Mouse (Mus musculus) midbrain, embryonic 14.5 days (tissue): ENCODE measurements around the gene Mospd3. TPM values are rescaled to one million over a fixed set of nuclear protein-coding genes. Genes with fewer than 3 reads are reported as not detected.
"Not testable (repeated sequence)": the region's sequence is repeated elsewhere in the genome, so short reads cannot be mapped to it uniquely, and the experiment has no call there.

Source experiments
- ATAC-seq: fragments of 200-750 bp; cut with Nextera tagmentation; 2 replicates; pipeline ENCODE4 v1.8.0; 2017; ENCODE audit warnings: moderate number of reproducible peaks, moderate library complexity; ENCODE audit not compliant: low FRiP score, low TSS enrichment
- DNase-seq: peaks from one replicate; pipeline ENCODE4 v3.0.0-alpha.2; 2015
- H3K27ac ChIP-seq: fragments of 300-500 bp; sonication (generic); replicated peaks from 2 replicates; pipeline ENCODE4 v1.5.1; 2014; ENCODE audit warnings: mild to moderate bottlenecking, low read depth, low read length, moderate library complexity
- H3K27me3 ChIP-seq: fragments of 300-500 bp; sonication (generic); 2 replicates; pipeline ENCODE4 v1.6.1; 2014; ENCODE audit warnings: low read length, control low read depth, mixed read lengths; ENCODE audit not compliant: control insufficient read depth, insufficient read depth
- H3K36me3 ChIP-seq: fragments of 300-500 bp; sonication (generic); 2 replicates; pipeline ENCODE4 v1.6.1; 2014; ENCODE audit warnings: low read length, control low read depth; ENCODE audit not compliant: control insufficient read depth, insufficient read depth
- H3K4me1 ChIP-seq: fragments of 300-500 bp; sonication (generic); 2 replicates; pipeline ENCODE4 v1.6.1; 2014; ENCODE audit warnings: mild to moderate bottlenecking, antibody characterized with exemption, low read length, control low read depth; ENCODE audit not compliant: control insufficient read depth, insufficient read depth
- H3K4me2 ChIP-seq: fragments of 300-500 bp; sonication (generic); 2 replicates; pipeline ENCODE4 v1.6.1; 2014; ENCODE audit warnings: mild to moderate bottlenecking, low read length, moderate library complexity
- H3K4me3 ChIP-seq: fragments of 300-500 bp; sonication (generic); replicated peaks from 2 replicates; pipeline ENCODE4 v1.5.1; 2014; ENCODE audit warnings: low read depth, low read length
- H3K9ac ChIP-seq: fragments of 300-500 bp; sonication (generic); replicated peaks from 2 replicates; pipeline ENCODE4 v1.6.1; 2014; ENCODE audit warnings: mild to moderate bottlenecking, low read length, moderate library complexity
- H3K9me3 ChIP-seq: fragments of 300-500 bp; sonication (generic); 2 replicates; pipeline ENCODE4 v1.6.1; 2016; ENCODE audit warnings: low read length, control low read depth, mixed read lengths; ENCODE audit not compliant: control insufficient read depth
- WGBS: fragments of 180-500 bp; shearing (Covaris S2); extraction: QIAGEN DNeasy Blood & Tissue Kit; methylation state at CpG from one replicate; pipeline ENCODE4 v1.1.7; 2014; 5-methylcytosine and 5-hydroxymethylcytosine counted together
- polyA plus RNA-seq: library from polyadenylated mRNA; unstranded; fragments of >200 nt; fragmentation: Nextera tagmentation; extraction: Ambion mirVana; gene quantifications from 2 replicates; pipeline ENCODE4 v1.2.1, GENCODE M21; 2014

Gene Mospd3
- polyA plus RNA-seq, 1 experiment from 2014 or later = 67.2 TPM

DNA sequence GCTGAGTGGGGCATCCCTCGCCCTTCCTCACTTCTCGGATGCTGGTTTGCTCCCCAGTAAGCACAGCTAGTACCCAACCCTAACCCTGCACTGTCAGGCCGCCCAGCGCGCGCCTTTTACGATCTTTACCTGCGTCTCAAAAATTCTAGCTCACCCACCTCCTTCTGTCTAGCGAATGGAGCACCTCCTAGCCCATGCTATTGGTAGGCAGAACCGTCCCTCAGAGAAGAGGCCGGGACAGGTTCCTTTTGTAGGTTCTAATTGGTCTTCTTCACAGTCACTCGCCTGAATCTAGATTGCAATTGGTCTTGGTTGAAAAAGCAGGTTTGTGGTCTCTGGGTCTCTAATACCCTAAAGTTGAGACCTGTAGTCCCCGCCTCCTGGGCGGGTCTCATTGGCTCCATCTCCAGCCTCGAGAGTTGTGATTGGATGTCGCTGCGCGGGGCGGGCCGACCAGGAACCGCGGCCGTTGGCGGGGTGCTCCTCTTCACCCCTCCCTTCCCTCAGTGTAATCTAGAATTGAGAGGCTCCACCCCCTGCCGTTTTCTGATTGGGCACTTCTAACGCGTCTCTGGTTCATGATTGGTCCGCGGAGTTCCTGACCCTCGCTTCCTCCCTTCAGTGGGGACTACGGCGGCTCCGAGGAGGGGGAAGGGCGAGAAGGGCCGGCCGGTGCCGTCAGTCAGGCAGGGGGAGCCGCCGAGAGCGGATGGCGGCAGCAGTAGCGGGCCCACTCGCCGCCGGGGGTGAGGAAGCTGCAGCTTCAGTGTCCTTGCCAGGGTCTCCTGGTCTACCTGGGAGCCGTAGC, 27.8 kb upstream of the Mospd3 start, which contains the start of the genes Fbxo24, Lrch4 and Gm20605:
Gene Fbxo24, minus strand, starts transcription at position 505 of the 808 bp plus-strand sequence.
Gene Lrch4, plus strand, starts transcription at position 624 of the 808 bp plus-strand sequence.
Gene Gm20605, plus strand, starts transcription at position 678 of the 808 bp plus-strand sequence.
- Histone ChIP-seq H3K4me1 (peaks cover 25% of the 10 kb centered on the region), H3K36me3 (peaks cover 8% of the 10 kb centered on the region), H3K4me3 (peak within 1 kb of the TSS; percentile 94), H3K27me3 (no peaks in the 10 kb centered on the region), H3K4me2 (peak within 1 kb of the TSS; percentile 92), H3K27ac (peak within 1 kb of the TSS; percentile 90), H3K9me3 (no peaks in the 10 kb centered on the region), H3K9ac (peak within 1 kb of the TSS; percentile 79)
- under 1% methylated on average over 46 of the region's 46 CpGs for WGBS
- ATAC-seq = peak; percentile 98
- peak; percentile 100 for DNase-seq

DNA sequence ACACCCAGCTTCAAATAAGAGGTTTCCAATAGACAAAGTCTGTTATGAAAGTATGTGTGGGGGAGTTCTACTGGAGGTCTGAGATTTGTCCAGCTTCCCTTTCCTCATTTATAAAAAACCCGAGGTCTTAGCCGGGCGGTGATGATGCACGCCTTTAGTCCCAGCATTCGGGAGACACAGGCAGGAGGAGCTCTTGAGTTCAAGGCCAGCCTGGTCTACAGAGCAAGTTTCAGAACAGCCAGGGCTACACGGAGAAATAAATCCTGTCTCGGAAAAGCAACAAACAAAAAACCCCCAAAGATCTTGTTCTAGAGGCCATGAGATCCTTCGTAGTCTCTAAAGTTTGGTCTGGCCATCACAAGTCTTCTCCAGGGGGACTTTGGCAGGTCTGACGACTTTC, 27.1 kb upstream of the Mospd3 start:
- H3K9ac ChIP-seq = peak overlapping the region; percentile 57
- peak overlapping the region; percentile 94 for H3K4me3 ChIP-seq
- DNase-seq = no peak
- ATAC-seq = no peak
- H3K4me2 ChIP-seq = peak overlapping the region; percentile 75
- no peaks in the 10 kb centered on the region for H3K27me3 ChIP-seq
- H3K9me3 ChIP-seq = no peaks in the 10 kb centered on the region
- H3K4me1 ChIP-seq = peaks cover 25% of the 10 kb centered on the region
- 4% methylated on average over 9 of the region's 9 CpGs for WGBS
- H3K36me3 ChIP-seq = peaks cover 4% of the 10 kb centered on the region; the same call in 1 of the 2 replicates
- peak overlapping the region; percentile 90 for H3K27ac ChIP-seq

DNA sequence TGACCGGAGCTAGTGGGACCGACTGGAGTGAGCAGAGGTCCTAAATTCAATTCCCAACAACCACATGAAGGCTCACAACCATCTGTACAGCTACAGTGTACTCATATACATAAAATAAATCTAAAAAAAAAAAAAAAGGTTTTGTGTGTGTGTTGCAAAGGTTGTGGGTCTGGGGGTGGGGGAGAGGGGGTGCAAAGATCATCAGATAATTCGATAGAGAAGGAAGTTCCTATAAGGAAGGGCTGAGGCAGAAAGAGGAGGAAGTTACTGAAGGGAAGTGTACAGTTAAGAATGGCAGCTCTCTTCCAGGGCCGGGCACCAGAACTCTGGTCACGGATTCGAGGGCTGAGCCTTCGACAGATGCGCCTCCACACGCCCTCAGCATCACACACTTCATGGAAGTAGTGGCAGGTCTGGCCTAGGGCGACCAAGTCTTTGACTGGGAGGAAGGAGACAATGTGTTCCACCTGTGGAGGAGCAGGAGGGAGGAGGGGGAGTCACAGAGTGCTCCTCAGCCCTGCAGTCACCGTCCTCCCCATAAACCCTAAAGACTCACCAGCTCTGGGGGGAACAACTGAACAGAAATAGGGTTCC, 23.2 kb upstream of the Mospd3 start:
- Histone ChIP-seq H3K4me2 (no peak overlapping the region), H3K4me1 (0 out of 2 replicates have a peak, but pooled peaks cover 6% of the 10 kb centered on the region), H3K4me3 (no peak overlapping the region), H3K36me3 (no peaks in the 10 kb centered on the region), H3K9me3 (no peaks in the 10 kb centered on the region), H3K27ac (no peak overlapping the region), H3K9ac (no peak overlapping the region), H3K27me3 (no peaks in the 10 kb centered on the region)
- 85% methylated on average over 11 of the region's 11 CpGs for WGBS
- ATAC-seq = no peak
- no peak for DNase-seq

DNA sequence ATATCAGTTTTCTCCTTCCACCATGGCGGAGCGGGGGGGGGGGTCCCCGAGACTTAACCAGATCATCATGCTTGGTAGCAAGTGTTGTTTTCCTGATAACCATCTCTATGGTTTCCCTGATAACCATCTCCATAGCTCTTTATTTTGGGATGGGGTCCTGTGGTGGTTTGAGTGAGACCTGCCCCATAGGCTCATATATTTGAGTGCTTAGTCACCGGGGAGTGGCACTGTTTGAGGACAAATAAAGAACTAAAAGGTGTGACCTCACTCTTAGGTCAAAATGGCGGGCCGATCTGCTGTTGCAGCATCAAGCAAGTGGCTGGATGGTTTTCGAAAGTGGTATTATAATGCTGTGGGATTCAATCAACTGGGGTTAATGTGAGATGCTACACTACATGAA, 14.5 kb upstream of the Mospd3 start:
- Histone ChIP-seq H3K9me3 (no peaks in the 10 kb centered on the region), H3K4me1 (peaks cover 12% of the 10 kb centered on the region; the same call in 1 of the 2 replicates), H3K27me3 (no peaks in the 10 kb centered on the region), H3K4me3 (no peak overlapping the region), H3K36me3 (no peaks in the 10 kb centered on the region), H3K9ac (no peak overlapping the region), H3K27ac (no peak overlapping the region), H3K4me2 (no peak overlapping the region)
- ATAC-seq = no peak
- no peak for DNase-seq
- WGBS = 89% methylated on average over 7 of the region's 7 CpGs

DNA sequence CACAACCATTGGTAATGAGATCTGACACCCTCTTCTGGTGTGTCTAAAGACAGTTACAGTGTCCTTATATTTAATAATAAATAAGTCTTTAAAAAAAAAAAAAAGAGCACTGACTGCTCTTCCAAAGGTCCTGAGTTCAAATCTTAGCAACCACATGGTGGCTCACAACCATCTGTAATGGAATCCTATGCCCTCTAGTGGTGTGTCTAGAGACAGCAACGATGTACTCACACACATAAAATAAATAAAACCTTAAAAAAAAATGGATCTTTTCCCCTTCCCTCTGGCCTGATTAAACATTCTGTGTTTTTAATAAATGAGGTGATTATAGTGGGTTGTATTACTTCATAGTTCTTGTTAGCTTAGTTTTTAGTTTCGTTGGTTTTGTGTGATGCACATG, 14.1 kb upstream of the Mospd3 start:
- H3K4me1 ChIP-seq = peaks cover 12% of the 10 kb centered on the region; the same call in 1 of the 2 replicates
- not testable (repeated sequence) for DNase-seq, H3K9me3 ChIP-seq, ATAC-seq, H3K9ac ChIP-seq, H3K27me3 ChIP-seq, H3K27ac ChIP-seq, H3K4me3 ChIP-seq, H3K36me3 ChIP-seq, H3K4me2 ChIP-seq
- 95% methylated on average over 2 of the region's 2 CpGs for WGBS

DNA sequence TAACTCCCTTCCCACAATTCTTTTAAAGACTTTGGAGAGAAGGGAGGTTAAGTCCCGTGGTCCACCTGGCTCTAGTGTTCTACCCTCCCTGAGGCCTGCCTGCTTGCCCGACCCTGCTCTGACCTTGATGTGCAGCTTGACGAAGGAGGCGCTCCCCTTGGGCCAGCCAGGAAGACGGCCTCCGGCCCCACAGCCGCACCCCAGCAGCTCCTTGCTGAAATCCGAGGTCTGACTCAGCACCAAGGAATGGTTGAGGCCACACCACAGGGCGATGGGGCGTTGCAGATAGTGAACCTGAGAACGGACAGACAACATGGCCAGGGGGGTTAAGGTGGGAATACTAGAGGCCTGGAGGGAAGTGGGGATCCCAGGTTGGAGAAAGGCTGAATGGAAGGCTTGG, 12.7 kb upstream of the Mospd3 start, which contains the start of gene Pcolce:
Gene Pcolce, minus strand, starts transcription at position 235 of the 400 bp plus-strand sequence.
- H3K4me3 ChIP-seq = no peak within 1 kb of the TSS
- peaks cover 12% of the 10 kb centered on the region; the same call in 1 of the 2 replicates for H3K4me1 ChIP-seq
- H3K27me3 ChIP-seq = peaks cover 6% of the 10 kb centered on the region; the same call in 1 of the 2 replicates
- WGBS = 67% methylated on average over 11 of the region's 11 CpGs
- H3K9ac ChIP-seq = no peak within 1 kb of the TSS
- H3K9me3 ChIP-seq = no peaks in the 10 kb centered on the region
- ATAC-seq = no peak
- no peak within 1 kb of the TSS for H3K27ac ChIP-seq
- H3K4me2 ChIP-seq = no peak within 1 kb of the TSS
- H3K36me3 ChIP-seq = no peaks in the 10 kb centered on the region
- no peak for DNase-seq

DNA sequence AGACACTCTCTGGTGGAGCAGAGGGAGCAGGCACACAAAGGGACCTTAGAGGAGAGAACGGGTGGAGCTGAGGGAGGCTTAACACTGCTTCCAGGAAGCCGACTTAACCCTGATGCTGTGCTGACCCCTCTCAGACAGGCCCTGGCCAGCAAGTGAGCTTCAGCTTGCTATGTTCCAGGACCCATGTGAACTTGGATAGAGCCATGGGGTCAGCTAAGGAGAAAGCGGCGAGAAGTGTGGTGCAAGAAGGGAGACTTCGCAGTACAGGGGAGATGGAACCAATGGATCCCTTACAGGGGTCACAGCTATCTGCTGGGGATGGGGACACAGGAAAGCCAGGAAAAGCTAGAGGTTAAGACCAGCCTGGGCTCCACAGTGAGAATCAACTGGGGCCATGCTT, 12.2 kb upstream of the Mospd3 start:
- no peak overlapping the region for H3K4me2 ChIP-seq
- H3K9ac ChIP-seq = no peak overlapping the region
- no peak overlapping the region for H3K27ac ChIP-seq
- ATAC-seq (no peak), DNase-seq (no peak)
- WGBS = 66% methylated on average over 5 of the region's 5 CpGs
- peaks cover 16% of the 10 kb centered on the region; the same call in 1 of the 2 replicates for H3K4me1 ChIP-seq
- H3K27me3 ChIP-seq = peaks cover 7% of the 10 kb centered on the region; the same call in 1 of the 2 replicates
- no peak overlapping the region for H3K4me3 ChIP-seq
- H3K9me3 ChIP-seq = no peaks in the 10 kb centered on the region
- no peaks in the 10 kb centered on the region for H3K36me3 ChIP-seq

DNA sequence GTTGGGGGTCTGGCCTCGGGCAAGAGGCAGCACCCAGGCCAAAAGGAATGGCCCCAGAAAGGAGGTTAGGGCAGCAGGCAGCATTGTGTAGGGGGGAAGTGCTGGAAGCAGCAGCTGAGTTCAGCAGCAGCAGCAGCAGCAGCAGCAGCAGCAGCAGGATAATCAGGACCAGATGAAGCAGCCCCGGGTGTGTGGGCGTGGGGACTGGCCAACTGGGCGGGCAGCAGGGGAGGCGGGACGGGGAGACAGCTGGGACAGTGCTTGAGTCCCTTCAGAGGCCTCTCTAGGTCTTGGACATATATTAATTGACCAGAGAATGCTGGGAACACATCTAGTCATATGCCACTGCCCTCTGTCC, 10.4 kb upstream of the Mospd3 start:
- no peak overlapping the region; the same call in 1 of the 2 replicates for H3K27ac ChIP-seq
- no peak overlapping the region for H3K4me2 ChIP-seq
- DNase-seq (no peak), ATAC-seq (no peak)
- H3K9me3 ChIP-seq = no peaks in the 10 kb centered on the region
- H3K9ac ChIP-seq = no peak overlapping the region
- no peaks in the 10 kb centered on the region for H3K36me3 ChIP-seq
- H3K4me3 ChIP-seq = no peak overlapping the region
- peaks cover 13% of the 10 kb centered on the region; the same call in 1 of the 2 replicates for H3K27me3 ChIP-seq
- 23% methylated on average over 6 of the region's 6 CpGs for WGBS
- H3K4me1 ChIP-seq = peaks cover 19% of the 10 kb centered on the region; the same call in 1 of the 2 replicates
